Mouse (Mus musculus): ENCODE measurements at regions not wholly inside any gene's neighbourhood (a gene's known extent, or its start where the extent isn't known, plus 50 kb on each side); places are given as distances from the start of the nearest gene placed in this dataset.
"Not testable (repeated sequence)": the region's sequence is repeated elsewhere in the genome, so short reads cannot be mapped to it uniquely, and the experiment has no call there.

- DNase-seq (ENCODE audit: inconsistent age in 2 of 2, low spot score in 1 of 2), result not testable (repeated sequence)
Measured at GRCm38 (mm10) chr12:115761766-115762165, 285.8 kb upstream of the Zfp386 start.

DNA sequence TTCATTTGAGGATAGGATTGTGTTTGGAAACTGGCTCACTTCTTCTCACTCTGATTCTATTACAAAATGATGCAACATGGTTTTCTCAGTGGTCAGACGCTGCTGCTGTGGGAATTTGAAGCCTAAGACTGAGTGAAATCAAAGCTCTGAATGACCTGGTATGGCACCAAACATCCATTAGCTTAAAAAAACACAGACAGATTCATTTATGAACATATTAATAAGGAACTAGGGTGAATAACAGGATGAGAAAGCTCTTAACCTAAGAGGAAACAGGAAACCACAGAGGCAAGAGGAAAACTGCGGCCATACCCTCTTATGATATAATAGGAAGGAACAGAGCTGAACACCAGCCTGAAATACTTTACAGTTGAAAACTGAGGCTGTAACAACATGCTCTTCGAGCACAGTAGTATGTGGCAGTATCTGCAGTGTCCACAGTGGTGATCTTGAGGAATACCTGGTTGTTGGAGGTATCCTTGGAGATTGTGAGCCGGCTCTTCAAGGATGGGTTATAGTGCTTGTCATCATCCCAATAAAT, 282.5 kb upstream of the Zfp386 start:
- DNase-seq (ENCODE audit: inconsistent age in 2 of 2, low spot score in 1 of 2), result not testable (repeated sequence)

DNA sequence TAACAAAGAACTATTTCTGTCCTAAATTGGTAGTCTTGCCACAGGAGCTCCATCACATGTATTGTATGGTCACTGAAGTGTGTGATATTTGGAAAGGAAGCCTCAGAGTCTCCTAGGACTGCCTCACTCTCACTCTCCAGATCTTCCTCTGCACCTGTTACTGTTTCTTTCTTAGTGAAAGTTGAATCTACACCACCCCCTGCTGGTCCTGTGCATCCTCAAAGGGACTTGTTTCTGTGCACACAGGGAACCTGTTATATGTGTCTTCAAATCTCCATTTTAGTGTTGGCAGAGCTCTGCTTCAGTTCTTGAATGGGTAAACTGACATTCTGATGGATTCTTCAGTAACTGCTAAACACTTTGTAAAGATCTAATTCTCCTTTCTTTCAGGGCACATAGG, 276.3 kb upstream of the Zfp386 start:
- not testable (repeated sequence) for DNase-seq (ENCODE audit: inconsistent age in 2 of 2, low spot score in 1 of 2)

DNA sequence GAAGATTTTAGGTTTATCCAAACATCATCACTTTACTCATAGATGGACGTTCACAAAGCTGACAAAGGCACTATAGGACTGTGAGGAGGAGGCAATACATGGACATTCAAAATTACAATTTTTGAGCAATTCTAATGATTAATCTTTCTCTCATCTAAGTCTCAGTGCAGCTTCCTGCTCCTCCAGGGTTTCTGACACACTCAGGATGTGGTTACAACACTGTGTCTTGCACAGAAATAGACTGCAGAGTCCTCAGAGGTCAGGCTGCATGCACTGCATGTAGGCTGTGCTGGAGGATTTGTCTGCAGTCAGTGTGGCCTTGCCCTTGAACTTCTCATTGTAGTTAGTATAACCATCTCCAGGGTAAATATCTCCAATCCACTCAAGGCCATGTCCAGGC, 257.2 kb upstream of the Zfp386 start:
- peak; percentile 7 to 35 for DNase-seq (ENCODE audit: inconsistent age in 2 of 2, low spot score in 1 of 2)

- peak; percentile 11 to 58 for DNase-seq (ENCODE audit: inconsistent age in 2 of 2, low spot score in 1 of 2)
Measured at GRCm38 (mm10) chr12:115802499-115802898, 245.0 kb upstream of the Zfp386 start.

GRCm38 (mm10) chr12:115803675-115804074, 243.8 kb upstream of the Zfp386 start:
- DNase-seq (ENCODE audit: inconsistent age in 2 of 2, low spot score in 1 of 2), result peak in 1 of 2 experiments; percentile 34

DNA sequence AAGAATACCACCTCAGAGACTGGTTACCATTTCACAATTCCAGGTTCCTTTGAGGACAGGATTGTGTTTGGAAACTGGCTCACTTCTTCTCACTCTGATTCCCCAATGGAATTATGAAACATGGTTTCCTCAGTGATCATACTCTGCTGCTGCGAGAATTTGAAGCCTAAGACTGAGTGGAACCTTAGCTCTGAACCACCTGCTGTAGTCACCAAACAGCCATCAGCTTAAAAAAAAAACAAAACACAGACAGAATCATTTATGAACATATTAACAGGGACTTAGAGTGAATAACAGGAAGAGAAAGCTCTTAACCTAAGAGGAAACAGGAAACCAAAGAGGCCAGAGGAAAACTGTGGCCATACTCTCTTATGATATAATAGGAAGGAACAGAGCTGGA, 239.5 kb upstream of the Zfp386 start:
- no peak for DNase-seq (ENCODE audit: inconsistent age in 2 of 2, low spot score in 1 of 2)
